Mouse (Mus musculus) cerebellum, adult 2 months (tissue): ENCODE measurements around the gene Hoxc8.

ENCODE experiments used
- CTCF ChIP-seq: fragments of 200-500 bp; IDR thresholded peaks from 2 replicates; pipeline ENCODE4 v1.5.1; 2011; ENCODE audit warnings: low read depth, mild to moderate bottlenecking, control low read depth, low read length, moderate library complexity, borderline replicate concordance; ENCODE audit not compliant: insufficient read depth
- POLR2A ChIP-seq: fragments of 200-500 bp; IDR thresholded peaks from 2 replicates; pipeline ENCODE4 v1.6.1; 2011; ENCODE audit warnings: low read length, control low read depth, borderline replicate concordance; ENCODE audit not compliant: insufficient read depth

GRCm38 (mm10) chr15:103021544-103021943, 31.1 kb downstream of the Hoxc8 start:
- TF ChIP-seq CTCF (no peak), POLR2A (no peak)
